Mouse (Mus musculus): ENCODE measurements around the gene Rnd2.
"Not testable (repeated sequence)": the region's sequence is repeated elsewhere in the genome, so short reads cannot be mapped to it uniquely, and the experiment has no call there.

GRCm38 (mm10) chr11:101446860-101447259 is 17.9 kb upstream of the Rnd2 start:
- not testable (repeated sequence) for TF ChIP-seq GATA1, TAL1 (IDR thresholded peaks at IDR 0.05; ENCODE audit: low read length)

All from erythroblast, embryonic 14.5 days (primary cell).